Mouse (Mus musculus): Measurements from ENCODE around the gene Cspg4. TPM values are rescaled to one million over a fixed set of nuclear protein-coding genes. Genes with fewer than 3 reads are reported as not detected.

Cspg4 gene
- total RNA-seq, 2 experiments from 2014 or later: 11.1 to 12.9 TPM

GRCm38 (mm10) chr9:56862863-56863262 lies 2.0 kb upstream of the Cspg4 start:
- DNase-seq (ENCODE audit: low spot score in 2 of 2): no peak

- no peak for DNase-seq (ENCODE audit: low spot score in 2 of 2)
Observed at GRCm38 (mm10) chr9:56864216-56864729, 560 bp upstream of the Cspg4 start, which contains the start of gene Odf3l1. Gene Odf3l1, minus strand, starts transcription at chr9:56864679.

GRCm38 (mm10) chr9:56865673-56866400 lies 1.0 kb downstream of the Cspg4 start:
- DNase-seq (ENCODE audit: low spot score in 2 of 2): no peak

GRCm38 (mm10) chr9:56866430-56866829 lies 1.6 kb downstream of the Cspg4 start:
- no peak for DNase-seq (ENCODE audit: low spot score in 2 of 2)

DNA sequence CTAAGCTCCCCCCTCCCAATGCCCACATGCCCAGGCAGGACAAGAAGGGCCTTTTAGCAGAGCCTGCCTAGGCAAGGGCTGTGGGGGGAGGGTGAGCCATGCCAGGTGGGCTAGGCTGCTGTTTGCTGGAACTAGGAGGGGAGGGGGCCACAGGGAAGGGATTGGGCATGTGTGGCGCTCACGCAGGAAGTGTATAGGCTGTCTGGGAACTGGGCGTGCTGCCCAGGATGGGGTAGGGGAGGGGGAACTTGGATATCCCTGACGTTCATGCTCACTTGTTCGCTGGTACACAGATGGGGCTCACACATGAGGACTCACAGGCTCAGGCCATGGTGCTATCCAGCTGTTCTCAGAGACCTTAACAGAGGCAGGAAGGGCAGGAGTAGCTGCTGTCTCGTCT lies 3.5 kb downstream of the Cspg4 start:
- no peak for DNase-seq (ENCODE audit: low spot score in 2 of 2)

DNA sequence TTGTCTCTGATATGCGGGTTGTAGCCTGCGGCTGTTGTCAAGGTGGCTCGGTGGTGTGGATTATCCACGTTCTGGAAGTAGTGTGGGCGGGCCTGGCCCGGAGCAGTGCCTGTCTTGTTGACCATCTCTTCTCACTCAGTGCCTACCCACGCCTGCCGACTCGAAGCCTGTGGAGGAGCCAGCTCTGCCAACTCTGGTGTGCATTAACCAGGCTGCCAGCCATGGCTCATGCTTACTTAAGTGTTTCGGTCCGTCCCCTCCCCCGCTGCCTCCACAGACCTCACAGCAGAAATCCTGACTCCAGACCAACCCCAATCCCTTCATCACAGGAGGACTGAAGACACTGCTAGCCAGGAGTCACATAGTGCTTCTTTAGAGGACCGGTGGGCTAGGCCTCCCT lies 4.7 kb downstream of the Cspg4 start:
- peak; percentile 82 to 89 for DNase-seq (ENCODE audit: low spot score in 2 of 2)

DNA sequence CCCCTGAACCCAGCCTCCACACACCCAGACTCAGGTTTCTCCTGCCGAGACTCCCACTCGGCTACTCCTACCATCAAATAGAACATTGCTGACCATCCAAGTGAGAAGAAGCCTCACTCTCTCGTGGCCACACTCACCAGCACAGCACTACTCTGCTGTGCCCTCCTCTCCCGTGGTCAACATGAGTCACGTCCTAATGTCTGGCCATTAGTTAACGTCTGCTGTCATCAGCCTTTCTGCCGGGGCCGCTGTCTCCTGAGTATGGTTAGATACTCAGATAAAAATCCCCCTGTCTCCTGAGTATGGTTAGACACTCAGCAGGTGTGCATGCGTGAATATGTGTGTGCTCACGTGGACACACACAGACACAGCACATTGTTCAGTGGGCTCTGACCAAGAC lies 5.9 kb downstream of the Cspg4 start:
- DNase-seq (ENCODE audit: low spot score in 2 of 2): no peak

GRCm38 (mm10) chr9:56871191-56871590 lies 6.4 kb downstream of the Cspg4 start:
- no peak for DNase-seq (ENCODE audit: low spot score in 2 of 2)

- DNase-seq (ENCODE audit: low spot score in 2 of 2): no peak
Observed at GRCm38 (mm10) chr9:56872105-56872903, 7.5 kb downstream of the Cspg4 start.

DNA sequence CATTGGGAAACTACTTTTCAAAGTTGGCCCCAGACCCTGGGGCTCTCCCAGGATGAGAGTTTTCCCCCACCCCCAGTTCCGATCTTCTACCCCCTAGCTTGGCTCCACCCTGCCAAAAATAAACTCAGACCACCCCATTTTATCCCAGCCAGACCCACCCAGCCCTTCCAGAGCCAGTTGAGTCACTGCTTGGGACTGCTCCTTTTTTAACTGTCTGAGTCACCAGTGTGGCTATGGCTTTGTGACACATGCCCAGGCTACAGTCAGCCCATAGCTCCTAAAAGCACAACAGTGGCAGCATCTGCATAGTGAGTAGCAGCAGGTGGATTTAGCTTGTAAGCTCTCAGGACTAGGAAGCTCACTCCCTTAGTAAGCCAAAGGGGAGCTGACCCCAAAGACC lies 8.3 kb downstream of the Cspg4 start:
- no peak for DNase-seq (ENCODE audit: low spot score in 2 of 2)

DNA sequence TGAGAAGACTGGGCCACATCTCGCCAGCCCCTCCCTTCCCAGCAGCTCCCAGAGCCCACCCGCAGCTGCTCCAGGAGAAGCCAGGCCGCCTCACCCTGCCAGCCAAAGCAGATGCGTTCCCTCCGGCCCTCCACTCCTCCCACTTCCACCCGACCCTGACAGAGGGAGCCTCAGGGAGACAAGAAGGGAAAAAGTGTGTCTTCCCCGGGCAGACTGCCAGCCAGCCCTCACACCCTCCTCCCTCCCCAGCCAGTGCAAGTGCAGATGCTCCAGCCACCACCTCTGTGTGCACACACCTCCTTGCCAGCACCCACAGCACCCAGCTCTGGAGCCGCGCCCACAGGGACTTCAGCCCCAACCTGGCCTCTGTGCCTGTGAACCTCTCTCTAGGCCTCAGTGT lies 12.0 kb downstream of the Cspg4 start:
- no peak for DNase-seq (ENCODE audit: low spot score in 2 of 2)

DNA sequence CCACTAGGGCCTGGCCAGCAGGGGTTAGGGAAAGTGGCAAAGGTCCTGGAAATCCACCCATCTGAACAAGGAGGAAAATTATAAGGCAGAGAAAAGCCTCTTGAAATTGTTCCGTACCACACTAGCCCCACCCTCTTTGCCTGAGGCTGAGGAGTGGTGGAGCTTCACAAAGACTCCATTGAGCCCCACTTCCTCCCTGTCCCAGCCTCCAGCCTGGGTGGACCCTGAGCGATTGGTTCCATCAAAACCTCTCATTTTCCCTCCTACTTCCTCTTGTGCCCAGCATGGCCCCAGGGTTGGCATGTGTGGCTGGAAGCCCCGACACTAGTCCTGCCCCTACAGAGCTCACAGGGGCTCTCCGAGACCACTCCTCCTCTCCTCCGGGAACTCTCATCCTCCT lies 12.5 kb downstream of the Cspg4 start:
- no peak for DNase-seq (ENCODE audit: low spot score in 2 of 2)

DNA sequence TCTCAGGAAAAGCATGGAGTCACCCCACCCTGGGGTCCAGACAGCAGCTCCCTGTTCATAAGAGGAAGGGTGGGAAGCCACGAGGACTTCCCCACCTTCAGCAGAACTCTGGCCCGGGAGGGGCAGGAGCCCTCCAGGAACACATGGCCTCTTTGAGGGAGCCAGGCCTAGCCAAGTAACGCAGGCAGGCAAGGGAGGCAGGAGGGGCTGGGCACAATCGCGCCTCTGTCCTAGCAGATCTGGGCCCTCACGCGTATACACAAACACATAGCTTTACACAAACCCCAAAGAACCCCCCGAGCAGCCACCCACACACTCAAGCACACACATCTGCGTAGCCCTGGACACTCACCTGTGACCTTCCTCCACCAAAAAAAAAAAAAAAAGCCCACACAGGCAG lies 16.0 kb downstream of the Cspg4 start:
- no peak for DNase-seq (ENCODE audit: low spot score in 2 of 2)

DNA sequence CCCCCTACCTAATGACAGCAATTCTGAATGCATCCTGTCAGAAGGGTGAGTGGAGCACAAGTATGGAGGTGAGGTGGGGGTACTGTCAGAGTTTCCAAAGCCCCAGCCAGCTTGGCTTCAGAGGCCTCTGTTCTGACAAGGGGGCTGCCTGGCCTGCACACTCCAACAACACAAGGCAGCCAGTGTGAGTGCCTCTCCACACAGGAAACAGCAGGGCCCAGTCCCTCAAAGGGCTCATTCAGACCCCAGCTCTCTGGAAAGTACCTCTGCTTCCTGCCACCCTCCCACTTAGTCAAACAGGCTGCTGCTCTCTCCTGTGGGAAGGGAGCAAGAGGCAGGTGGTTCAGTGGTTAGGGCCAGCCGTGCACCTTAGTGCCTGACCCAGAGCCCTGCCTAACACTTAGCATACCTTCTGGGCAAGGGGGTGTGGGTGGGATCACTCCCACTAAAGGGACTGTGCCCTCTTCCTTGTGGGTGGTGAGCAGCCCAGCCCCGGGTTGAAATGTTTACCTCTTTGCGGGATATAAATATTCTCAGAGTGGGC lies 16.8 kb downstream of the Cspg4 start:
- no peak for DNase-seq (ENCODE audit: low spot score in 2 of 2)

GRCm38 (mm10) chr9:56882283-56882682 lies 17.4 kb downstream of the Cspg4 start:
- DNase-seq (ENCODE audit: low spot score in 2 of 2): no peak

- DNase-seq (ENCODE audit: low spot score in 2 of 2): no peak
Observed at GRCm38 (mm10) chr9:56882818-56883217, 18.0 kb downstream of the Cspg4 start.

DNA sequence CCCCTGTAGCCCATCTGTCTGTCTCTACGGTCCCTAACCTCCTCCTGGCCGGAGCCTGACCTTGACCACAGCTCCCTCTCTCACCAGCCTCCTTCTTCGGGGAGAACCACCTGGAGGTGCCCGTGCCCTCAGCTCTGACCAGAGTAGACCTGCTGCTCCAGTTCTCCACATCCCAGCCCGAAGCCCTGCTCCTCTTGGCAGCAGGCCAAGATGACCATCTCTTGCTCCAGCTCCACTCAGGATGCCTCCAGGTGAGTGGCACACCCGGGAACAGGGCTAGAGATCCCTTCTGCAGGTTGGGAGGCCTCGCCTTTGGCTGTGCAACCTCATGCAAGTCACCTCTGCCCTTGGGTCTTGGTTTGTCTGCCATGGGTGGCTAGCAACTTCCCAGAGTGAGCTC lies 18.6 kb downstream of the Cspg4 start:
- DNase-seq (ENCODE audit: low spot score in 2 of 2): no peak

GRCm38 (mm10) chr9:56884328-56884727 lies 19.5 kb downstream of the Cspg4 start:
- DNase-seq (ENCODE audit: low spot score in 2 of 2): peak in 1 of 2 experiments; percentile 42

- no peak for DNase-seq (ENCODE audit: low spot score in 2 of 2)
Observed at GRCm38 (mm10) chr9:56886113-56886512, 21.3 kb downstream of the Cspg4 start.

- no peak for DNase-seq (ENCODE audit: low spot score in 2 of 2)
Observed at GRCm38 (mm10) chr9:56886601-56887000, 21.8 kb downstream of the Cspg4 start.

DNA sequence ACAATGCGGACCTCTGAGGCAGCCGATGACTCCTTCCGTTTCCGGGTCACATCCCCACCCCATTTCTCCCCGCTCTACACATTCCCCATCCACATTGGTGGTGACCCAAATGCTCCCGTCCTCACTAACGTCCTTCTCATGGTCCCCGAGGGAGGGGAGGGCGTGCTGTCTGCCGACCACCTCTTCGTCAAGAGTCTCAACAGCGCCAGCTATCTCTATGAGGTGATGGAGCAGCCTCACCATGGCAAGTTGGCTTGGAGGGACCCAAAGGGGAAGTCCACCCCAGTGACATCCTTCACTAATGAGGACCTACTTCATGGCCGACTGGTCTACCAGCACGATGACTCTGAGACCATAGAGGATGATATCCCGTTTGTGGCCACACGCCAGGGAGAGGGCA lies 22.7 kb downstream of the Cspg4 start:
- DNase-seq (ENCODE audit: low spot score in 2 of 2): no peak

GRCm38 (mm10) chr9:56889817-56890216 lies 25.0 kb downstream of the Cspg4 start:
- DNase-seq (ENCODE audit: low spot score in 2 of 2): peak; percentile 79 to 86
